Mouse (Mus musculus) urinary bladder, adult 18-20 months (tissue): Measurements from ENCODE around the gene Grik4.

Experiments used
- DNase-seq, 2 experiments: peaks; one replicate each; pipeline ENCODE4 v3.0.0; 2022; ENCODE audit warnings: low spot score in 2 of 2, mixed read lengths in 2 of 2

Grik4 gene

DNA sequence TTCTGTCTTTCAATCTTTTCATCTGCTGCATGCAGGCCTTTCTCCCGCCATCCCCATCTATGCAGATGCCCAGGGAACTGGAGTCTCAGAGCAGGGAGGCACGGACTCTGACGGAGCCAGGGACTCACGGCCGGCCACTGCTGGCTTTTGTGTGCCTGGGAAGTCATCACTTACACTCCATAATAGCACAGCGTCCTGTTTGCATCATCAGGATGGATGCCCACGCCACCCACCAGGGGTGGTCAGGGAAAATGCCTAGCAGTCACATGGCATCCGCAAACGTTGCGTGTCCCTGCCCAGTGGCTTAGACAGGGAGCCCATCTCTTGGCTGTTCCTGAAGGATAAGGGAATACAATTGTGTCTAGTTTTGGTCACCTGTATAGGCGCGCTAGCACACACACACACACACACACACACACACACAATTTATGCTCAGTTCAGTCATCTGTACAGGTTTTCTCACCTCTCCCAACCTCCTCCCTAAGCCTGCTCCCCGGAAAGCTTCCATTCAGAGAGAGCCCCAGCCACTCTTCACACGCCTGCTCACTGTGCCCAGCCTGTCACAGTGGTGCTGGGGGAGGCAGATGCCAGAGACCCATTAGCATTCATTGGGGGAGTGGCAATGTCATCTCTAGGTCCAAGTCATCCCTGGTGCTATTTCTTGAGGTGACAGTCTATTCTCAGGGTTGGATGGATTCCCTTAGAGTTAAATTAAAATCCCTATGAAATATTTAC is 370.5 kb downstream of the Grik4 start:
- DNase-seq, result no peak

- peak; percentile 27 to 45 for DNase-seq
Measured at GRCm38 (mm10) chr9:42573180-42573579, 371.1 kb downstream of the Grik4 start.

GRCm38 (mm10) chr9:42565921-42566320 is 378.4 kb downstream of the Grik4 start:
- DNase-seq, result no peak

- DNase-seq, result no peak
Measured at GRCm38 (mm10) chr9:42555186-42555585, 389.1 kb downstream of the Grik4 start.

- DNase-seq, result peak in 1 of 2 experiments; percentile 54
Measured at GRCm38 (mm10) chr9:42550116-42550515, 394.2 kb downstream of the Grik4 start.

GRCm38 (mm10) chr9:42548981-42549380 is 395.3 kb downstream of the Grik4 start:
- DNase-seq, result no peak

GRCm38 (mm10) chr9:42544521-42544920 is 399.8 kb downstream of the Grik4 start:
- no peak for DNase-seq

- no peak for DNase-seq
Measured at GRCm38 (mm10) chr9:42533491-42533890, 410.8 kb downstream of the Grik4 start.

- no peak for DNase-seq
Measured at GRCm38 (mm10) chr9:42533041-42533440, 411.3 kb downstream of the Grik4 start.

DNA sequence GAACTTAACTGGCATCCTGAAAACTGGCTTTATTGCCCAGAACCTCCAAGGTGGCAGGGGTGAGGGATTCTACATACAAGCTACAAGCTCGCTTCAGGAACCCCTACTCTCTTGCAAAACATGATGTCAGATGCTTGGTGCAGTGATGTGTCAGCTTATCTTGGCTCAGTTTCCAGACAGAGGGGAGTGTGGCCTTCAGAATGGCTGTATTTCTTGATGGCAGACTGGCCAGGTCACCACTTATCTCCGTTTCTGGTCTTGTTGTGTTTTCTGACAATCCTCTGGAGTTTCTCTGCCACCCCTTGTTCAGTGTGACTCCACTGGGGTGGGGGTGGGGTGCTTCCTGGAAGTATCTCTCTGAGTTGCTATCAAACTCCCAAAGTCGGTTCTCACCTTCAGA is 412.3 kb downstream of the Grik4 start:
- DNase-seq, result no peak

DNA sequence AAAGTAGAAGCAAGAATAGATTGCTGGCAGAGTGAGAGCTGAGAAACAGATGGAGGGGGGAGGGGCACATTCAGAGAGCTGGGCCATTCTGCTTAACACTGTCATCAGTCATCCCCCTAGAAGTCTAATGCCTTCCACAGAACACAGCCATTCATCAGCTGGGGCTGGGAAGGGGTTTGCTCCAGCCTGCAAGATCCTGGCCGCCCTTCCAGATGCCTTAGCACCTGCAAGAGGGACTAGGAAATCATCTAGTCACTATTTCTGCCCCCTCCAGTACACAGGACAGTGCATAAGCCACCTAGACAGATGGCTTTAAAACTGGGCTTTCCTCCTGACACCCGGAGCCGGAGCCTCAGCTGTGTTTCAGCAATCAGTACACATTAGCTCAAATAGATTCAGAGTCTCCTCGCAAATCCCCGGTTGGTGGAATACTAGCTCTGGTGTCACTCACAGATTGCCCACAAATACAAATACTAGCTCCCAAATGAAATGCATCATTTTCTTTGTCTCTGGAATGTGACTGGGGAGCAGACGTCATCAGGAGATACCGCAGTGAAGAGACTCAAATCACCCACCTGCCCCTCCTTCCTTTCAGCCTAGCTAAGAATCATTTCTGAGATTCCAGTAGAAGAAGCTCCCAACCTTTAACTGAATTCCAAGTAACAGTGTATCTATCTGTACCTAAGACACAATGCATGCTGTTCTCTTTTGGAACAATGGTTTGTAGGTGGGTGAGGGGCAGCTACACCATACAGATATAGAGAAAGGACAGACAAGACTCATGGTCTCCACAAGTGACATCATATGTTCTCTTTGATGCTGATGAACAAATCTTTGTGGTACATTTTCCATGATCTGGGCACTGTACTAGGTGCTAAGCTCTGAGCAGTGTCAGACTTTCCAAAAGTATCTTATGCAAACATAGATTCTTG is 413.8 kb downstream of the Grik4 start:
- no peak for DNase-seq

DNA sequence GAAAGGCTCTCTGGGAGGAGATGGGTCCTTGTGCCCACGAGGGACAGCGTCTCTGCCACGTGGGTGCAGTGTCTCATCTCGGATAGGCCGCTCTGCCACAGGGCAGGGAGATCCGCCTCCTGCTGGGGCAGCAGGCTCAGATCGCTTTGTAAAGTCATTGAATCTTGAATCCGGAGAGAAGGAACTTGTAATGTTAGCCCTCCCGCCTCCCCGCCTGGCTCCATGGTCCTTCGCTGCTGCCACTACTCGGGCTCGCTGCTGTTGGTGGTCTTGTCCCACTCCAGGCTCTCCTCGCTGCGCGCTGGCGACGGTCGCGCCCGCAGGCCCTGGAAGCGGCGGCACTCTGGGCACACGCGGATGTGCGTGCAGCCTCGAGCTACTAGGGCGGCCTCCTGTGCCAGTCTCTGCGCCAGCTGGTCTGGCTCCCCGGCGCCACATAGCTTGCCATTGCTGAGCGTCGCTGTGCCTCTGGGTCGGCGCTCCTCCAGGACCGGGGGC is 423.7 kb downstream of the Grik4 start:
- peak in 1 of 2 experiments; percentile 9 for DNase-seq

DNA sequence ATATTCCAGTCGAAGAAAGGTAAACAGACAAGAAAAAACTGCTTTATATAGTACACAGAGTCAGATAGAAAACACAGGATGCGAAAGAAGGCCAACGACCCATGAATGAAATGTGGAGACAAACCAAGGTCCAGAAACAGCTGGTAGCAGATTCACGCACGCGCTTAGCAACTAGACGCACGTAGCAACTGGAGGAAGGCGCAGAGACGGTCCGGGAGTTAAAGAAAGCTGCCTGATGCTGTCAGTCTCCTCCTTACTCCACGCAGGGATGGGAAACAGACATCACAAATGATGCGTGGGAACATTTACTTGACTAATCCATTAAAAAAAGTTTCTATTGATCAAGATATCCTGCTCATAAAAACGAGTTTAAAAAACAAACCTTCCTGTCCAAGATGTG is 426.1 kb downstream of the Grik4 start:
- DNase-seq, result no peak

- no peak for DNase-seq
Measured at GRCm38 (mm10) chr9:42513159-42513558, 431.1 kb downstream of the Grik4 start.

- no peak for DNase-seq
Measured at GRCm38 (mm10) chr9:42512312-42512711, 432.0 kb downstream of the Grik4 start.

- no peak for DNase-seq
Measured at GRCm38 (mm10) chr9:42508235-42508634, 436.1 kb downstream of the Grik4 start.

DNA sequence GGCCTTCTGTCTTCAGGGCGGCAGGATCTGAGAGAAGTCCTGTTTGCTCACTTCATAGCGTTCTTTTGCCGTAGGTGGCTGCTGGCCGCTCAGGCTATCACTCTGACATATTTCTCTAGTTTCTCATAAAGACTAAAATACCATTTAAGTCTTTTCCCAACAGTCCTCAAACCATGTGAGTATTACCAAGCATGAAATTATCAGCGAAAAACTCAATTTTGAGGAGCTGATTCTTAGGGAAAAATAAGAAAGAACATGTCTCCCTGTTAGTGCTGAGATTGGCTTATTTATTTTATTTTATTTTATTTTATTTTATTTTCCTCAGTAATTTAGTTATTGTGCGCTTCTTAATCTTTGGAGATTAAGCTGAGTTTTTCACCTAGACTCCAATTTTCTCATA is 436.6 kb downstream of the Grik4 start, which contains the start of gene Tbcel:
Tbcel (minus strand) TSS at position 101 of the 400 bp plus-strand sequence.
- DNase-seq, result no peak

- no peak for DNase-seq
Measured at GRCm38 (mm10) chr9:42507022-42507421, 437.3 kb downstream of the Grik4 start.

GRCm38 (mm10) chr9:42504971-42505510 is 439.3 kb downstream of the Grik4 start:
- DNase-seq, result no peak

DNA sequence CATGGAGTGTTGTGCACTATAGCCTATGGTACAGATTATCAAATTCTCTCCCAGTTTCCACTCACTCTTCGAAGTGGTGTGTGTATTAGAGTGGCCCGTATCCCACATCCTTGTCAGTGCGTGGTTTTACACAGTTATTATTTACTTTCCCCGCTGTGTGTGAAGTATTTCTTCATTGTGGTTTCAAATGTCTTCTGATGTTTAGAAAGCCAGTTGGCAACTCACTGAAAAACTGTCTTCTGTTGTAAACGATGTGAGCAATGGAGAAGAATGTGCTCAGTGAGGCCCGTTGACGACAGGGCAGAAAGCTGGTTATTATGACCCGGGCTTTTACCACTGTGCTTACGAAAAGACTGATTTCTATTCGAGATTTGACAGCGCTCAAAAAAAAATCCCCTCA is 439.7 kb downstream of the Grik4 start:
- DNase-seq, result no peak

GRCm38 (mm10) chr9:42503709-42504108 is 440.6 kb downstream of the Grik4 start:
- no peak for DNase-seq

DNA sequence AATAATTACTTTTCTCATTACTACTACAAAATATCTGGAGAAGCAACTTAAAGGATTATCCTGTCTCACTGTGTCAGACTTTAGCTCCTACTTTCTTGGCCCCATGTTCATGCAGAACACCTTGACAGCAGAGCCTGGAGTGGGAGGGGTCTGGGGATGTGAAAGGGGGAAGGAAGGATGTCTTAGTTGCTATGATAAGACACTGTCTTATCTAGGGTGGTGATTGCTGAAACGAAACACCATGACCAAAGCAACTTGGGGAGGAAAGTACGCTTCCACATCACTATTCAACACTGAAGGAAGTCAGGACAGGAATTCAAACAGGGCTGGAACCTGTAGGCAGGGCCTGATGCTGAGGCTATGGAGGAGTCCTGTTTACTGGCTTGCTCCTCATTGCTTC is 448.0 kb downstream of the Grik4 start:
- no peak for DNase-seq
